Mouse (Mus musculus) heart, embryonic 10.5 days (tissue): ENCODE measurements around the gene Gm49394. TPM values are rescaled to one million over a fixed set of nuclear protein-coding genes. Genes with fewer than 3 reads are reported as not detected.
A peak's percentile ranks its signal among the peaks of the same experiment; 100 is the strongest.

Experiments
- DNase-seq: peaks from one replicate; pipeline ENCODE4 v3.0.0-alpha.2; 2017; ENCODE audit warnings: low spot score
- H3K27ac ChIP-seq: fragments of 300-500 bp; sonication (generic); 2 replicates; pipeline ENCODE4 v1.5.1; 2016; ENCODE audit warnings: mild to moderate bottlenecking
- H3K27me3 ChIP-seq: fragments of 300-500 bp; sonication (generic); 2 replicates; pipeline ENCODE4 v1.6.1; 2016; ENCODE audit warnings: mild to moderate bottlenecking; ENCODE audit not compliant: poor library complexity, insufficient read depth, severe bottlenecking
- H3K36me3 ChIP-seq: fragments of 300-500 bp; sonication (generic); 2 replicates; pipeline ENCODE4 v1.6.1; 2016; ENCODE audit warnings: mild to moderate bottlenecking, moderate library complexity
- H3K4me1 ChIP-seq: fragments of 300-500 bp; sonication (generic); 2 replicates; pipeline ENCODE4 v1.6.1; 2016; ENCODE audit warnings: mild to moderate bottlenecking
- H3K4me3 ChIP-seq: fragments of 300-500 bp; sonication (generic); 2 replicates; pipeline ENCODE4 v1.5.1; 2016; ENCODE audit warnings: mild to moderate bottlenecking, moderate library complexity
- H3K9me3 ChIP-seq: fragments of 300-500 bp; sonication (generic); 2 replicates; pipeline ENCODE4 v1.6.1; 2016; ENCODE audit warnings: mild to moderate bottlenecking, moderate library complexity
- WGBS: fragments of 180-500 bp; shearing (Covaris S2); methylation state at CpG from one replicate; pipeline ENCODE4 v1.1.7; 2016; 5-methylcytosine and 5-hydroxymethylcytosine counted together
- polyA plus RNA-seq: library from polyadenylated mRNA; unstranded; fragments of >200 nt; fragmentation: Nextera tagmentation; extraction: Ambion mirVana; gene quantifications from 2 replicates; pipeline ENCODE4 v1.2.1, GENCODE M21; 2016

Gene Gm49394
- 0.17 and 0.34 TPM in 2 replicates for polyA plus RNA-seq

DNA sequence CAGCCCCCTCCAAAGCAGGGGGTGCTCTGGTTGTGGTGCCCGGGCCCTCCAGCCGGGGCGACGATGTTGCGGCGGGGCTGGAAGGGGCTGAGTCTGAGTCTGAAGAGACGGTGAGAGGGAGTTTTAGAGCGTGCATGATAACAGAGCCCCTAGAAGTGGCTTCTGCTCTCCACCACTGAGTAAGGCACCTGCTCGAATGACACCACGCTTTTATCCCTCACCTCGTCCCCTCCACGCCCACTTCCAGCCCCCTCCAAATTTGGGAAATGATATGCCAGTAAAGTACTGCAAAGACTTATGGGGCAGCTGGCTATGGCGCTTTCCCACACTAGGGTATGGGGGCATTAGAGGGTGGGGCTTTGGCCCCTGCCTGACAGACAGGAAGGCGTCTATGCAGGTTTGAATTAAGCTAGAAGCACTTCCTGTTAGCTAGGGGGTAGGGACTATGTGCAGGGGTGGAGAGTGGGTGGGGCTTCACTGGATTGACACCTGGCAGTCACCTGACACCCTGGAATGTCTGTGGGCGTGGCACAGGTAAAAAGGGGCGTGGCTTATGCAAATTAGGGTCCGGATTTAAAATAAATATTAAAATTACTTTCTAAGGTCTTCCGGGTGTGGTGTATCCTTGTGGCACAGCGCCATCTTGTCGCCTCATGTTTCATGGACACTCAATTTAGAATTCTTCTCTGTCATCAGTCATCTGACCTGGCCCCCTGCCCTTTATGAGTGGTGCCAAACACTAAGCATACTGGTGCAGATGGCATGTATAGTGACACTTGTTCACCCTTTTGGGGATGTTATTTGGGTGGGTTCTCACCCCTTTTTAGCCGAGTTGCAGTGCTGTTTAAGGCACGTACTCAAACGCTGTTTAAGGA is at the start of gene Gm49394:
Gm49394 (minus strand) TSS at position 192 of the 875 bp plus-strand sequence.
- Histone ChIP-seq H3K4me3 (0 out of 2 replicates have a peak within 1 kb of the TSS, but pooled peaks have one; percentile 8), H3K27me3 (peaks cover 25% of the 10 kb centered on the region), H3K36me3 (peaks cover 43% of the 10 kb centered on the region), H3K9me3 (peaks cover 30% of the 10 kb centered on the region), H3K27ac (no peak within 1 kb of the TSS), H3K4me1 (peaks cover 18% of the 10 kb centered on the region)
- 80% methylated on average over 23 of the region's 23 CpGs for WGBS
- DNase-seq = no peak

GRCm38 (mm10) chr7:142714783-142715498 is 45.2 kb upstream of the Gm49394 start:
- H3K4me3 ChIP-seq = peak overlapping the region; percentile 44

DNA sequence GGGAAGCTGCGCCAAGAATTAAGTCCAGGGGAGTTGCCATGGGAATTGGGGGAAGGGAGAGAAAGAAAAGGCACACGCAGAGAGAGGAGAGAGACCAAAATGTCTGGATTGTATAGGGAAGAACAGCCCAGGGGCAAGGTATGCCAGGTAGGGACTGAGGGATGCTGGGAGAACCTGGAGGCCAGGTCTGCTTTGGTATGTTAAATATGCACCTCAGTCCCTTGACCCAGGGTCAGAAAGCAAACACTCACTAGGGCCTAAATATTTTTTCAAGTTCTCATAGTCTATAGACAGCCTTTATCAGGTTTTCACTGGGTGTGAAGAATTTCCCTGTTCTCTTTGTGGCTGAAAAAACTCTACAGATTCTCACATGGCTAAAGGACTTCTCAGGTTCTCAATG is 37.1 kb upstream of the Gm49394 start:
- H3K36me3 ChIP-seq = no peaks in the 10 kb centered on the region
- H3K27ac ChIP-seq = no peak overlapping the region
- H3K9me3 ChIP-seq = no peaks in the 10 kb centered on the region
- no peak overlapping the region for H3K4me3 ChIP-seq
- H3K27me3 ChIP-seq = no peaks in the 10 kb centered on the region
- H3K4me1 ChIP-seq = no peaks in the 10 kb centered on the region
- 85% methylated on average over 2 of the region's 2 CpGs for WGBS
- DNase-seq = no peak

More at GRCm38 (mm10) chr7:142714783-142715498, 45.2 kb upstream of the Gm49394 start:
- Histone ChIP-seq H3K27me3 (no peaks in the 10 kb centered on the region), H3K9me3 (no peaks in the 10 kb centered on the region), H3K4me1 (no peaks in the 10 kb centered on the region), H3K27ac (peak overlapping the region; percentile 60; the same call in 1 of the 2 replicates), H3K36me3 (no peaks in the 10 kb centered on the region)
- WGBS = 18% methylated on average over 8 of the region's 8 CpGs
- DNase-seq = no peak

DNA sequence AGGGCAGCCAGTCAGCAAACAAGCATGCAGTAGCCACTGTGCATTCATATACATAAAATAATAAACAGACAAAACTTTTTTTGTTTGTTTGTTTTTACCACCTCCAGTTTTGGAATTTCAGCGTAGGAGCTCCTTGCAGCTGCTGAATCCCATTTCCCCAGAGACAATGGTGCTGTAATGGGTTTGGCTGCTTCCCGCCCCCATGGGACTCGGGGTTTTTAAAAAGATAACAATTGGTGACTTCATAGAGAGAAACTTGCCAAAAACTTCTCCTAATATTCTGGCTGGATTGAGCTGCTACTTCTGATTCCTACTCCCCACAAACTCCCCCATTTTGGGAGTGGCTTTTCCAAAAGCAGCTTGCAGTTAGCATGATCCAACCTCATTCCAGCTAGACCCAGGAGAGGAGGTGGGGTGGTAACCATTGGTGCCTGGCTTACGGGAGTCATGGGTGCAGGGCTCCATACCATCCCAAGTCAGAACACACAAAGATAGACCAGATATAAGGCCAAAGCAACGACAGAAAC is 29.7 kb upstream of the Gm49394 start:
- Histone ChIP-seq H3K4me3 (no peak overlapping the region), H3K27me3 (no peaks in the 10 kb centered on the region), H3K27ac (no peak overlapping the region), H3K9me3 (no peaks in the 10 kb centered on the region), H3K4me1 (no peaks in the 10 kb centered on the region), H3K36me3 (no peaks in the 10 kb centered on the region)
- 70% methylated on average over 5 of the region's 5 CpGs for WGBS
- no peak for DNase-seq

DNA sequence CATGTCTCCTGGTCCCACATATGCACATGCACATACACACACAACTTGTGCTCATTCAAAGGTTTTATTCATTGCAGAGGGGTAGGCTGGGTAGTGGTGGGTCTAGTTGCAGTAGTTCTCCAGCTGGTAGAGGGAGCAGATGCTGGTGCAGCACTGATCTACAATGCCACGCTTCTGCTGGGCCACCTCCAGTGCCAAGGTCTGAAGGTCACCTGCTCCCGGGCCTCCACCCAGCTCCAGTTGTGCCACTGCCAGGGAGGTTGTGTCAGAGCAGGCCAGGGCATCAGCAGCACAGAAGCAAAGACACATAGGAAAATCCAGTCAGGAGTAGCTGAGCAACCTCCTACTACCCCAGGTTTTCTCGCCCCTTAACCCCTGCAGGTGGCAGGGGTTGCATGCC is 8.9 kb upstream of the Gm49394 start:
- Histone ChIP-seq H3K4me1 (0 out of 2 replicates have a peak, but pooled peaks cover 4% of the 10 kb centered on the region), H3K27me3 (peaks cover 4% of the 10 kb centered on the region; the same call in 1 of the 2 replicates), H3K9me3 (no peaks in the 10 kb centered on the region), H3K4me3 (no peak overlapping the region), H3K27ac (no peak overlapping the region), H3K36me3 (no peaks in the 10 kb centered on the region)
- no peak for DNase-seq
- 82% methylated on average over 3 of the region's 3 CpGs for WGBS

DNA sequence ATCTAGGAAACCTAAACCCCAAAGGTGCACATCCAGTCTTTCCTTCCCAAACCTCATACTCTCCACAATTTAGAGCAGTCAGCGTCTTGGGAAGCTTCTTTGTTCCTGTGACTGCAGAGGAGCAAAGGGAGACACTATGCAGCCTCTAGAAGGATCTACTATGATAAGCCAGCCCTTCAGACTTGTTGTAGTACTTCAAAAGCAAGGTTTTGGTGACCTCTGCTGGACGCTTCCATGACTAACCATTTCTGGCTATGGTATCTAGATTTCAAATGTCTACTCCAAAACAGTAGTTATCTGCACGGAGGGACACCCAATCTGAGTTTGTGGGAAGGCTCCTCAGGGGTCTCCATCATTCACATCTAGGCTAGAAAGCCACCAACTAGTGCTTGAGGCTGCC is 5.9 kb upstream of the Gm49394 start:
- peak; percentile 88 for DNase-seq
- 7% methylated on average over 3 of the region's 3 CpGs for WGBS

DNA sequence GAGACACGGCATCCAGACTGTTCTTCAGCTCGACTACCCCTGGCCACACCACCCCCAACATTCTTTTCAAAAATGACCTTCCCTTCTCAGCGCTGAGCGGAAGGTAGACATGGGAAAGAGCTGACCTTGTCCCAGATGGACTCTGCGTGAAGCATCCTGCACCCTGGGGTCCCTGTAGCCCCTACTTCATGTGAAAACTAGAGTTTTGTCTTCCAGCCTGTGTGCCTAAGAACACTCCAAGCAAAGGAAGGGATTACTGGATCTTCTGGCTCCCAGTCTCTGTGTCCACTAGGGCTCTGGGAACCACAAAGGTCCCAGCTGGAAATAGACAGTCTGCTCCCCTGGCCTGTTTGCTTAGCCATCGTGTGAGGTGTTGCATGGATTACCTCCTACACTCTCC is 5.4 kb upstream of the Gm49394 start:
- Histone ChIP-seq H3K9me3 (peaks cover 17% of the 10 kb centered on the region), H3K27me3 (peaks cover 4% of the 10 kb centered on the region; the same call in 1 of the 2 replicates), H3K27ac (peak overlapping the region; percentile 31; the same call in 1 of the 2 replicates), H3K4me1 (0 out of 2 replicates have a peak, but pooled peaks cover 4% of the 10 kb centered on the region), H3K4me3 (no peak overlapping the region), H3K36me3 (no peaks in the 10 kb centered on the region)
- 71% methylated on average over 6 of the region's 6 CpGs for WGBS
- DNase-seq = no peak

More for the DNA sequence above, 5.9 kb upstream of the Gm49394 start:
- no peak overlapping the region for H3K4me3 ChIP-seq
- H3K9me3 ChIP-seq = peaks cover 14% of the 10 kb centered on the region
- H3K27ac ChIP-seq = peak overlapping the region; percentile 31; the same call in 1 of the 2 replicates
- H3K4me1 ChIP-seq = 0 out of 2 replicates have a peak, but pooled peaks cover 4% of the 10 kb centered on the region
- H3K27me3 ChIP-seq = peaks cover 4% of the 10 kb centered on the region; the same call in 1 of the 2 replicates
- H3K36me3 ChIP-seq = no peaks in the 10 kb centered on the region

- Histone ChIP-seq H3K36me3 (peaks cover 24% of the 10 kb centered on the region), H3K4me1 (0 out of 2 replicates have a peak, but pooled peaks cover 12% of the 10 kb centered on the region), H3K27ac (no peak overlapping the region), H3K4me3 (no peak overlapping the region), H3K27me3 (0 out of 2 replicates have a peak, but pooled peaks cover 4% of the 10 kb centered on the region), H3K9me3 (peaks cover 30% of the 10 kb centered on the region)
- WGBS = 21% methylated on average over 4 of the region's 4 CpGs
- no peak for DNase-seq
Measured at GRCm38 (mm10) chr7:142672120-142672519, 2.4 kb upstream of the Gm49394 start.

GRCm38 (mm10) chr7:142671067-142671466 is 1.3 kb upstream of the Gm49394 start:
- DNase-seq = no peak
- Histone ChIP-seq H3K36me3 (peaks cover 35% of the 10 kb centered on the region), H3K4me1 (0 out of 2 replicates have a peak, but pooled peaks cover 13% of the 10 kb centered on the region), H3K27me3 (peaks cover 14% of the 10 kb centered on the region), H3K27ac (no peak overlapping the region), H3K9me3 (peaks cover 30% of the 10 kb centered on the region), H3K4me3 (no peak overlapping the region)
- 86% methylated on average over 1 of the region's 1 CpGs for WGBS

- Histone ChIP-seq H3K27me3 (peaks cover 41% of the 10 kb centered on the region), H3K4me3 (no peak overlapping the region)
Measured at GRCm38 (mm10) chr7:142668328-142668727, 1.4 kb downstream of the Gm49394 start.

DNA sequence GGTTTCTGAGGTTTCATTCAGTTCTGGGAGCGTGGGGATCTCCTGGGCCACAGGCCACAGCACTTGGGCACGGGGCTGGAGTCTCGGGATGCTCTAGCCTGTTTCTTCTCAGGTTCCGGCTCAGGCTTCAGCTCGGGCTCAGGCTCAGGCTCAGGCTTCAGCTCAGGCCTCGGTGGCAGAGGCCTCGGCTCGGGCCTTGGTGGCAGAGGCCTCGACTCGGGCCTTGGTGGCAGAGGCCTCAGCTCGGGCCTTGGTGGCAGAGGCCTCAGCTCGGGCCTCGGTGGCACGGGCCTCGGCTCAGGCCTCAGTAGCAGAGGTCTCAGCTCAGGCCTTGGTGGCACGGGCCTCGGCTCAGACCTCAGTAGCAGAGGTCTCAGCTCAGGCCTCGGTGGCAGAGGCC is 2.2 kb downstream of the Gm49394 start:
- Histone ChIP-seq H3K36me3 (peaks cover 43% of the 10 kb centered on the region), H3K27ac (0 out of 2 replicates have a peak overlapping the region, but pooled peaks have one; percentile 32), H3K4me3 (no peak overlapping the region), H3K27me3 (peaks cover 49% of the 10 kb centered on the region), H3K4me1 (peaks cover 29% of the 10 kb centered on the region), H3K9me3 (peaks cover 30% of the 10 kb centered on the region)
- 87% methylated on average over 18 of the region's 18 CpGs for WGBS
- no peak for DNase-seq

More at GRCm38 (mm10) chr7:142668328-142668727, 1.4 kb downstream of the Gm49394 start:
- 82% methylated on average over 1 of the region's 1 CpGs for WGBS
- H3K27ac ChIP-seq = no peak overlapping the region
- peaks cover 43% of the 10 kb centered on the region for H3K36me3 ChIP-seq
- DNase-seq = no peak
- H3K4me1 ChIP-seq = peaks cover 29% of the 10 kb centered on the region
- peaks cover 30% of the 10 kb centered on the region for H3K9me3 ChIP-seq

- H3K27ac ChIP-seq = peak within 1 kb of the TSS; percentile 99
- 66% methylated on average over 2 of the region's 2 CpGs for WGBS
- peaks cover 43% of the 10 kb centered on the region for H3K36me3 ChIP-seq
- peaks cover 58% of the 10 kb centered on the region for H3K27me3 ChIP-seq
- peak within 1 kb of the TSS; percentile 83; the same call in 1 of the 2 replicates for H3K4me3 ChIP-seq
- peaks cover 26% of the 10 kb centered on the region for H3K9me3 ChIP-seq
- DNase-seq = no peak
- peaks cover 29% of the 10 kb centered on the region for H3K4me1 ChIP-seq
Measured at GRCm38 (mm10) chr7:142666659-142667058, 3.1 kb downstream of the Gm49394 start, which contains the start of gene Igf2. Gene Igf2 (minus strand): TSS chr7:142666816.
